Mouse (Mus musculus) cerebellum, postnatal 36 days (tissue): Measurements from ENCODE around the gene Olfr615.
"Not testable (repeated sequence)": the region's sequence is repeated elsewhere in the genome, so short reads cannot be mapped to it uniquely, and the experiment has no call there.

ENCODE experiments used
- DNase-seq, 2 experiments: peaks; one replicate each; pipeline ENCODE4 v3.0.0; 2021 to 2022; ENCODE audit warnings: mixed read lengths in 2 of 2

Olfr615 gene

GRCm38 (mm10) chr7:103555779-103556178 lies at the start of gene Olfr615:
TSS of gene Olfr615 (plus strand) at chr7:103556079.
- DNase-seq, result no peak

- no peak for DNase-seq
Measured at GRCm38 (mm10) chr7:103512022-103512421, 43.9 kb upstream of the Olfr615 start, which contains the start of gene Olfr610. TSS of gene Olfr610 (minus strand) at chr7:103512122.

- DNase-seq, result not testable (repeated sequence)
Measured at GRCm38 (mm10) chr7:103520746-103521145, 35.1 kb upstream of the Olfr615 start, which contains the start of gene Olfr611. TSS of gene Olfr611 (minus strand) at chr7:103520846.

- DNase-seq, result not testable (repeated sequence)
Measured at GRCm38 (mm10) chr7:103542617-103543016, 13.3 kb upstream of the Olfr615 start, which contains the start of gene Olfr612. TSS of gene Olfr612 (minus strand) at chr7:103542717.

GRCm38 (mm10) chr7:103547774-103548173 lies 8.1 kb upstream of the Olfr615 start, which contains the start of gene Olfr613:
TSS of gene Olfr613 (plus strand) at chr7:103548074.
- no peak for DNase-seq

GRCm38 (mm10) chr7:103569043-103569442 lies 13.2 kb downstream of the Olfr615 start, which contains the start of gene Olfr616:
TSS of gene Olfr616 (minus strand) at chr7:103569143.
- no peak for DNase-seq

GRCm38 (mm10) chr7:103572761-103573160 lies 16.9 kb downstream of the Olfr615 start, which contains the start of gene Olfr617:
TSS of gene Olfr617 (plus strand) at chr7:103573061.
- no peak for DNase-seq

GRCm38 (mm10) chr7:103589803-103590202 lies 33.9 kb downstream of the Olfr615 start, which contains the start of gene Olfr618:
TSS of gene Olfr618 (plus strand) at chr7:103590103.
- no peak for DNase-seq

GRCm38 (mm10) chr7:103600275-103600674 lies 44.4 kb downstream of the Olfr615 start, which contains the start of gene Olfr619:
TSS of gene Olfr619 (plus strand) at chr7:103600575.
- no peak for DNase-seq

GRCm38 (mm10) chr7:103607425-103607824 lies 51.5 kb downstream of the Olfr615 start:
- no peak for DNase-seq

GRCm38 (mm10) chr7:103612434-103612833 lies 56.6 kb downstream of the Olfr615 start, which contains the start of gene Olfr620:
TSS of gene Olfr620 (minus strand) at chr7:103612534.
- no peak for DNase-seq
